Mouse (Mus musculus) embryonic fibroblast, embryonic 13.5 days (primary cell): ENCODE measurements around the gene Tmem107. TPM values are rescaled to one million over a fixed set of nuclear protein-coding genes. Genes with fewer than 3 reads are reported as not detected.

ENCODE experiments used
- H3K27ac ChIP-seq: 2 replicates; pipeline ENCODE4 v1.5.1; 2012; ENCODE audit warnings: low read length, control low read depth, inconsistent platforms; ENCODE audit not compliant: insufficient read depth
- H3K4me1 ChIP-seq: 2 replicates; pipeline ENCODE4 v1.6.1; 2011; ENCODE audit warnings: low read length; ENCODE audit not compliant: control insufficient read depth, insufficient read depth
- H3K4me3 ChIP-seq: 2 replicates; pipeline ENCODE4 v1.5.1; 2011; ENCODE audit warnings: mild to moderate bottlenecking, control low read depth, low read length; ENCODE audit not compliant: insufficient read depth
- CTCF ChIP-seq: IDR thresholded peaks from 2 replicates; pipeline ENCODE4 v1.5.1; 2011; ENCODE audit warnings: mild to moderate bottlenecking, control low read depth, low read length, moderate library complexity, borderline replicate concordance; ENCODE audit not compliant: insufficient read depth
- POLR2A ChIP-seq: IDR thresholded peaks from 2 replicates; pipeline ENCODE4 v1.6.1; 2011; ENCODE audit warnings: low read depth, mild to moderate bottlenecking, control low read depth, low read length, moderate library complexity
- polyA plus RNA-seq: library from polyadenylated mRNA; stranded (reverse); fragments of >200 nt; gene quantifications from 2 replicates; pipeline ENCODE4 v1.2.4, GENCODE M21; 2011; ENCODE audit warnings: low read depth; ENCODE audit not compliant: missing spikeins, insufficient read length

Gene Tmem107
- polyA plus RNA-seq, 1 experiment: 17.6 TPM

GRCm38 (mm10) chr11:69080855-69081222, 10.2 kb downstream of the Tmem107 start:
- TF ChIP-seq POLR2A: no peak
- no peak for TF ChIP-seq CTCF
- Histone ChIP-seq H3K4me3 (no peak overlapping the region), H3K27ac (no peak overlapping the region), H3K4me1 (0 out of 2 replicates have a peak, but pooled peaks cover 2% of the 10 kb centered on the region)

DNA sequence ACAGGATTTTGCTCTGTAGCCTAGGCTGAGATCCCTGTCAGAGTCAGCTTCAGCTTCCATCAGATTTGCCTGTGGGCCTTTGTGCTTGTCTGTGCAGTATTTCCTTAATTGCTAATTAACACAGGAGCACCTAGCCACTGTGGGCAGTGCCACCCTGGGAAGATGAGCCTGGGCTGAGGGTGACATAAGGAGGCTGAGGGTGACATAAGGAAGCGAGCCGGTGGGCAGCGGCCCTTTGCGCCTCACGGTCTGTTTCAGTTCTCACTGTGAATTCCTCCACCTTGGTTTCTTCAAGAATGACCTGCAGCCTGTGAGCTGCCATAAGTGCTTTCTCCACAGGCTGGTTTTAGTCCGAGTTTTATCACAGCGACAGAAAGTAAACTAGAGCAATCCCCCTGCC, 11.0 kb downstream of the Tmem107 start:
- H3K27ac ChIP-seq: no peak overlapping the region
- TF ChIP-seq POLR2A (no peak), CTCF (no peak)
- H3K4me3 ChIP-seq: no peak overlapping the region
- 0 out of 2 replicates have a peak, but pooled peaks cover under 1% of the 10 kb centered on the region for H3K4me1 ChIP-seq

- Histone ChIP-seq H3K4me3 (no peak overlapping the region), H3K27ac (no peak overlapping the region), H3K4me1 (peaks cover 2% of the 10 kb centered on the region; the same call in 1 of the 2 replicates)
- no peak for TF ChIP-seq CTCF
- TF ChIP-seq POLR2A: no peak
Observed at GRCm38 (mm10) chr11:69085608-69086007, 15.0 kb downstream of the Tmem107 start.

- Histone ChIP-seq H3K27ac (no peak overlapping the region), H3K4me3 (no peak overlapping the region), H3K4me1 (peaks cover 2% of the 10 kb centered on the region; the same call in 1 of the 2 replicates)
- TF ChIP-seq CTCF: no peak
- TF ChIP-seq POLR2A: no peak
Observed at GRCm38 (mm10) chr11:69086390-69086789, 15.8 kb downstream of the Tmem107 start.

- Histone ChIP-seq H3K27ac (no peak overlapping the region), H3K4me3 (no peak overlapping the region), H3K4me1 (peaks cover 2% of the 10 kb centered on the region; the same call in 1 of the 2 replicates)
- TF ChIP-seq CTCF (no peak), POLR2A (no peak)
Observed at GRCm38 (mm10) chr11:69087082-69087481, 16.5 kb downstream of the Tmem107 start.

GRCm38 (mm10) chr11:69087597-69087996, 17.0 kb downstream of the Tmem107 start:
- TF ChIP-seq POLR2A (no peak), CTCF (no peak)
- H3K27ac ChIP-seq: no peak overlapping the region
- H3K4me1 ChIP-seq: peaks cover 2% of the 10 kb centered on the region; the same call in 1 of the 2 replicates
- H3K4me3 ChIP-seq: no peak overlapping the region; the same call in 1 of the 2 replicates

DNA sequence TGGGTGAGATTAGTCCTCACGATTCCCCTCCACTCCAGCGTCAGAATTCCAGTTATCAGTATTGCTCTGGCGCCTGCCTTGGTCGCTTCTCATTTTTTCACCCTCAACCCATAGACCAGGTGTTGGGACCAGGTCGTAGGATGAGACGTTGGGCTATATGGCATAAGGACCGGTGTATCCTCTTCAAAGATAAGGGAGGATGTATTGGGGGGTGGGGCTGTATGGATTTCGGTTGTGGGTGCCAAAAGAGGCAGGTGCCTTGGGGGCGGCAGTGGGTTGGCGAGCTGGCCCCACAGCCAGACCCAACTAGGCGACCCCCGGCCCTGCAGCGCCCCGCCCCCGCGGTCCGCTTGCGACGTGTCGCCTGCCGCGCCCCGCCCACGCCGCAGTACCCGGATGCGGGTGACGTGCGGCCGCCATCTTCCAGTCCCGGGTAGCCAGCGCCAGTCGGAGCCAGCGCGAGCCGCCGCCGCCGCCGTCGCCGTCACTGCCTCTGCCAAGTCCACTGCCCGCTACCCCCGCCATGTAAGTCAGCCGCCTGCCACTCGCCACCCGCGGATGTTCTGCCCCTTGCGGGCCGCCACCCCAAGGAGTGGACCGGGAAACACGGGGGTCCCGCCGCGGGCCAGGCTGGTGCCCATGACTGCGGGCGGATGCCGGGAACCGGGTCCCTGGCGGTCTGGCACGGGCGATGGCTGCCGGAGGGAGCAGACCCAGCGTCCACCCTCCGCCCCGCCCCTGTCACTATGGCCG, 17.7 kb downstream of the Tmem107 start, which contains the start of gene Vamp2:
TSS of gene Vamp2 (plus strand) at position 388 of the 753 bp plus-strand sequence.
- Histone ChIP-seq H3K4me3 (peak within 1 kb of the TSS; percentile 98), H3K27ac (peak within 1 kb of the TSS; percentile 72), H3K4me1 (peaks cover 2% of the 10 kb centered on the region; the same call in 1 of the 2 replicates)
- peak; percentile 71 for TF ChIP-seq POLR2A
- no peak for TF ChIP-seq CTCF

GRCm38 (mm10) chr11:69088856-69089615, 18.4 kb downstream of the Tmem107 start:
- Histone ChIP-seq H3K4me3 (peak overlapping the region; percentile 98), H3K27ac (peak overlapping the region; percentile 72; the same call in 1 of the 2 replicates), H3K4me1 (peaks cover 2% of the 10 kb centered on the region; the same call in 1 of the 2 replicates)
- no peak for TF ChIP-seq CTCF
- TF ChIP-seq POLR2A: no peak

GRCm38 (mm10) chr11:69089616-69090290, 19.1 kb downstream of the Tmem107 start:
- no peak overlapping the region for H3K27ac ChIP-seq
- no peak for TF ChIP-seq CTCF
- no peak for TF ChIP-seq POLR2A
- H3K4me1 ChIP-seq: peaks cover 2% of the 10 kb centered on the region; the same call in 1 of the 2 replicates
- peak overlapping the region; percentile 98 for H3K4me3 ChIP-seq
